Mouse (Mus musculus) MEL (cell line): Measurements from ENCODE around the gene Grip2. TPM values are rescaled to one million over a fixed set of nuclear protein-coding genes. Genes with fewer than 3 reads are reported as not detected.

Experiments
- DNase-seq: peaks from one replicate; pipeline ENCODE4 v3.0.0; 2011; ENCODE audit warnings: low read depth, low spot score
- H3K27ac ChIP-seq: 2 replicates; pipeline ENCODE4 v1.5.1; 2012; ENCODE audit warnings: low read depth, mild to moderate bottlenecking, control low read depth, low read length, moderate library complexity; ENCODE audit not compliant: control insufficient read depth
- H3K27me3 ChIP-seq, 2 experiments: fragments of 150-350 bp in 1 of 2; sonication (generic) in 1 of 2; 2 replicates each; pipeline ENCODE4 v1.6.1; 2012; ENCODE audit warnings: low read length in 2 of 2, mild to moderate bottlenecking in 2 of 2, improper control_type of control experiment in 1 of 2, moderate library complexity in 1 of 2; ENCODE audit not compliant: insufficient read depth in 2 of 2, control insufficient read depth in 1 of 2
- H3K36me3 ChIP-seq, 2 experiments: 2 replicates each; pipeline ENCODE4 v1.6.1; 2012 to 2014; ENCODE audit warnings: low read length in 2 of 2, improper control_type of control experiment in 1 of 2, inconsistent platforms in 1 of 2, mild to moderate bottlenecking in 1 of 2; ENCODE audit not compliant: insufficient read depth in 2 of 2, control insufficient read depth in 1 of 2
- H3K4me1 ChIP-seq, 2 experiments: fragments of 150-350 bp in 1 of 2; sonication (generic) in 1 of 2; 2 replicates each; pipeline ENCODE4 v1.6.1; 2012; ENCODE audit warnings: low read length in 2 of 2, improper control_type of control experiment in 1 of 2, mild to moderate bottlenecking in 1 of 2; ENCODE audit not compliant: insufficient read depth in 2 of 2, control insufficient read depth in 1 of 2
- H3K4me3 ChIP-seq, 2 experiments: fragments of 150-350 bp in 1 of 2; sonication (generic) in 1 of 2; 2 replicates each; pipeline ENCODE4 v1.5.1; 2012; ENCODE audit warnings: low read depth in 2 of 2, low read length in 2 of 2, mild to moderate bottlenecking in 2 of 2, moderate library complexity in 2 of 2, control low read depth in 1 of 2, improper control_type of control experiment in 1 of 2; ENCODE audit not compliant: control insufficient read depth in 1 of 2, insufficient read depth in 1 of 2
- H3K79me2 ChIP-seq: 2 replicates; pipeline ENCODE4 v1.6.1; 2012; ENCODE audit warnings: mild to moderate bottlenecking, low read length, moderate library complexity; ENCODE audit not compliant: control insufficient read depth, poor library complexity, insufficient read depth
- H3K9ac ChIP-seq: 2 replicates; pipeline ENCODE4 v1.6.1; 2012; ENCODE audit warnings: low read depth, mild to moderate bottlenecking, control low read depth, low read length, moderate library complexity; ENCODE audit not compliant: control insufficient read depth, poor library complexity, severe bottlenecking
- H3K9me3 ChIP-seq: fragments of 150-350 bp; sonication (generic); replicated peaks from 2 replicates; pipeline ENCODE4 v1.6.1; 2012; ENCODE audit warnings: mild to moderate bottlenecking, low read length, improper control_type of control experiment, moderate library complexity; ENCODE audit not compliant: insufficient read depth
- CTCF ChIP-seq, 3 experiments: IDR thresholded peaks in 2 of 3; conservative IDR thresholded peaks in 1 of 3; 2 replicates each; pipeline ENCODE4 v1.5.1; 2011 to 2012; ENCODE audit warnings: low read length in 3 of 3, low read depth in 2 of 3, mild to moderate bottlenecking in 2 of 3, improper control_type of control experiment in 1 of 3, inconsistent platforms in 1 of 3, mixed read lengths in 1 of 3, moderate library complexity in 1 of 3; ENCODE audit not compliant: control insufficient read depth in 1 of 3, insufficient read depth in 1 of 3, poor library complexity in 1 of 3, severe bottlenecking in 1 of 3
- E2F4 ChIP-seq: IDR thresholded peaks from 2 replicates; pipeline ENCODE4 v1.6.1; 2011; ENCODE audit warnings: low read depth, low read length, improper control_type of control experiment, borderline replicate concordance
- EP300 ChIP-seq, 2 experiments: IDR thresholded peaks; 2 replicates each; pipeline ENCODE4 v1.6.1; 2011; ENCODE audit warnings: improper control_type of control experiment in 2 of 2, low read length in 2 of 2, low read depth in 1 of 2, mild to moderate bottlenecking in 1 of 2
- ETS1 ChIP-seq: IDR thresholded peaks from 2 replicates; pipeline ENCODE4 v1.6.1; 2012; ENCODE audit warnings: low read depth, mild to moderate bottlenecking, inconsistent platforms, low read length, improper control_type of control experiment, moderate library complexity
- GATA1 ChIP-seq: IDR thresholded peaks from 2 replicates; pipeline ENCODE4 v1.6.1; 2011; ENCODE audit warnings: low read depth, low read length, improper control_type of control experiment
- JUND ChIP-seq: IDR thresholded peaks from 2 replicates; pipeline ENCODE4 v1.6.1; 2011; ENCODE audit warnings: low read depth, mild to moderate bottlenecking, improper control_type of control experiment, low read length
- MAFK ChIP-seq: IDR thresholded peaks from 2 replicates; pipeline ENCODE4 v1.6.1; 2011; ENCODE audit warnings: low read depth, mild to moderate bottlenecking, low read length, improper control_type of control experiment, borderline replicate concordance
- MEF2A ChIP-seq: IDR thresholded peaks from 2 replicates; pipeline ENCODE4 v1.6.1; 2014; ENCODE audit warnings: low read depth, mild to moderate bottlenecking, inconsistent platforms, low read length, improper control_type of control experiment; ENCODE audit not compliant: poor library complexity, insufficient replicate concordance, severe bottlenecking; ENCODE audit errors: extremely low read depth
- MXI1 ChIP-seq: IDR thresholded peaks from 2 replicates; pipeline ENCODE4 v1.6.1; 2011; ENCODE audit warnings: mild to moderate bottlenecking, low read depth, low read length, improper control_type of control experiment
- POLR2AphosphoS5 ChIP-seq: IDR thresholded peaks from 2 replicates; pipeline ENCODE4 v1.6.1; 2012; ENCODE audit warnings: low read depth, borderline replicate concordance, mild to moderate bottlenecking, inconsistent platforms, low read length, moderate library complexity, mixed read lengths
- RAD21 ChIP-seq: IDR thresholded peaks from 2 replicates; pipeline ENCODE4 v1.6.1; 2011; ENCODE audit warnings: mild to moderate bottlenecking, low read depth, low read length, improper control_type of control experiment
- SIN3A ChIP-seq: IDR thresholded peaks from 2 replicates; pipeline ENCODE4 v1.6.1; 2012; ENCODE audit warnings: low read length, improper control_type of control experiment, inconsistent platforms
- SMC3 ChIP-seq: IDR thresholded peaks from 2 replicates; pipeline ENCODE4 v1.6.1; 2011; ENCODE audit warnings: low read depth, low read length, improper control_type of control experiment
- TBP ChIP-seq: IDR thresholded peaks from 2 replicates; pipeline ENCODE4 v1.8.0; 2011; ENCODE audit warnings: low read depth, low read length, improper control_type of control experiment
- UBTF ChIP-seq: IDR thresholded peaks from 2 replicates; pipeline ENCODE4 v1.6.1; 2012; ENCODE audit warnings: low read depth, mild to moderate bottlenecking, inconsistent platforms, low read length, improper control_type of control experiment, moderate library complexity, borderline replicate concordance; ENCODE audit not compliant: insufficient read depth
- ZC3H11A ChIP-seq: IDR thresholded peaks from 2 replicates; pipeline ENCODE4 v1.6.1; 2012; ENCODE audit warnings: low read depth, mild to moderate bottlenecking, inconsistent platforms, low read length, improper control_type of control experiment
- ZKSCAN1 ChIP-seq: IDR thresholded peaks from 2 replicates; pipeline ENCODE4 v1.6.1; 2012; ENCODE audit warnings: low read depth, mild to moderate bottlenecking, inconsistent platforms, low read length, improper control_type of control experiment, moderate library complexity
- ZNF384 ChIP-seq: IDR thresholded peaks from 2 replicates; pipeline ENCODE4 v1.6.1; 2012; ENCODE audit warnings: low read depth, mild to moderate bottlenecking, inconsistent platforms, low read length, improper control_type of control experiment
- polyA plus RNA-seq, 2 experiments: library from polyadenylated mRNA; stranded (reverse) in 1 of 2; unstranded in 1 of 2; fragments of >175 nt in 1 of 2; fragments of >200 nt in 1 of 2; gene quantifications; 2 replicates each; pipeline versions ENCODE4 v1.2.1 to v1.2.4; 2012; ENCODE audit warnings: low replicate concordance in 2 of 2, low read depth in 1 of 2; ENCODE audit not compliant: insufficient read length in 2 of 2, insufficient read depth in 1 of 2, missing spikeins in 1 of 2
- total RNA-seq: library from RNA; depleted of rRNA; stranded (reverse); fragments of 300-350 nt; gene quantifications from 2 replicates; pipeline ENCODE4 v1.2.3, GENCODE M21; 2012

Grip2 gene
- total and polyA plus RNA-seq, 3 experiments = not detected

GRCm38 (mm10) chr6:91742466-91742865 lies 84.6 kb downstream of the Grip2 start:
- H3K9ac ChIP-seq = no peak overlapping the region
- no peaks in the 10 kb centered on the region for H3K9me3 ChIP-seq
- no peaks in the 10 kb centered on the region for H3K27me3 ChIP-seq
- H3K4me1 ChIP-seq = no peaks in the 10 kb centered on the region
- peaks cover 0 to 8% of the 10 kb centered on the region in 2 experiments; a peak in 1 of 4 replicates for H3K36me3 ChIP-seq
- no peak for DNase-seq
- H3K79me2 ChIP-seq = no peaks in the 10 kb centered on the region
- TF ChIP-seq TBP (no peak), GATA1 (no peak), ZKSCAN1 (no peak)
- no peak overlapping the region for H3K27ac ChIP-seq
- no peak overlapping the region for H3K4me3 ChIP-seq

DNA sequence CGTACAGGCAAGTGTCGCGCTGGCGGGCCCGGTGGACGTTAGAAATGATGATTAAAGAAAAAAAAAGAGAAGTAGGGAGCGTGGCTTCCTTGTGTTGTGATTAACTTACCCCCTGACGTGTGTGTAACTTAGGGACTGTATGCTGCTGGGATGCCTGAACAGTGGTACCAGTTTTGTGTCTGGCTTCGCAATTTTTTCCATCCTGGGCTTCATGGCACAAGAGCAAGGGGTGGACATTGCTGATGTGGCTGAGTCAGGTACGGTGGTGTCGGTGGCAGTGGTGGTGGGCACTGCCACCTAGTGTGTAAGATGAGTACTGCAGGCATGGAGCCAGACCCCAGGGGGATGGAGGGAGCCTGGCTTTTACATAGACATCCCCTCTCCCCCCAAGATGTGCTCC lies 86.0 kb downstream of the Grip2 start:
- no peak overlapping the region for H3K9ac ChIP-seq
- no peaks in the 10 kb centered on the region for H3K4me1 ChIP-seq
- no peaks in the 10 kb centered on the region for H3K79me2 ChIP-seq
- H3K27ac ChIP-seq = no peak overlapping the region
- H3K27me3 ChIP-seq = no peaks in the 10 kb centered on the region
- H3K4me3 ChIP-seq = no peak overlapping the region
- peak; percentile 34 for DNase-seq
- H3K9me3 ChIP-seq = no peaks in the 10 kb centered on the region
- peaks cover 0 to 9% of the 10 kb centered on the region in 2 experiments; a peak in 1 of 4 replicates for H3K36me3 ChIP-seq
- TF ChIP-seq JUND (no peak), MAFK (no peak), SIN3A (no peak), ZNF384 (peak; percentile 42; the same call in 1 of the 2 replicates), CTCF (IDR thresholded peaks at IDR 0.05 in 2 of 3, conservative IDR thresholded peaks at IDR 0.05 in 1 of 3; ENCODE audit: control insufficient read depth in 1 of 3, insufficient read depth in 1 of 3, low read depth in 2 of 3, low read length in 3 of 3, poor library complexity in 1 of 3, severe bottlenecking in 1 of 3) (peak; percentile 83 to 95 (median 88)), UBTF (no peak), RAD21 (peak; percentile 77), ZC3H11A (peak; percentile 68), SMC3 (peak; percentile 80), E2F4 (no peak), POLR2AphosphoS5 (no peak)

GRCm38 (mm10) chr6:91738058-91738457 lies 89.0 kb downstream of the Grip2 start:
- no peak for TF ChIP-seq ETS1
- no peak for TF ChIP-seq MEF2A
- TF ChIP-seq EP300 (IDR thresholded peaks at IDR 0.05; ENCODE audit: low read depth in 1 of 2, low read length in 2 of 2) = no peak
- no peak for TF ChIP-seq ZKSCAN1
- TF ChIP-seq MXI1 = no peak
- H3K27me3 ChIP-seq = no peaks in the 10 kb centered on the region
- no peak overlapping the region for H3K9ac ChIP-seq
- no peaks in the 10 kb centered on the region for H3K9me3 ChIP-seq
- no peaks in the 10 kb centered on the region for H3K79me2 ChIP-seq
- H3K36me3 ChIP-seq = peaks cover 0 to 8% of the 10 kb centered on the region in 2 experiments; a peak in 2 of 4 replicates
- DNase-seq = no peak
- no peak overlapping the region for H3K27ac ChIP-seq
- H3K4me3 ChIP-seq = no peak overlapping the region
- no peaks in the 10 kb centered on the region for H3K4me1 ChIP-seq
